Mouse (Mus musculus) limb, embryonic 14.5 days (tissue): Measurements from ENCODE around the gene Tgm1. TPM values are rescaled to one million over a fixed set of nuclear protein-coding genes. Genes with fewer than 3 reads are reported as not detected.
A peak's percentile ranks its signal among the peaks of the same experiment; 100 is the strongest.

Experiments used
- ATAC-seq: fragments of 200-750 bp; cut with Nextera tagmentation; 2 replicates; pipeline ENCODE4 v1.8.0; 2017; ENCODE audit warnings: low read depth, moderate number of reproducible peaks, moderate TSS enrichment; ENCODE audit not compliant: low FRiP score
- DNase-seq: peaks from one replicate; pipeline ENCODE4 v3.0.0-alpha.2; 2015; ENCODE audit warnings: low spot score
- H3K27ac ChIP-seq: fragments of 300-500 bp; sonication (generic); replicated peaks from 2 replicates; pipeline ENCODE4 v1.5.1; 2014; ENCODE audit warnings: low read depth, mild to moderate bottlenecking, low read length, moderate library complexity, mixed read lengths
- H3K27me3 ChIP-seq: fragments of 300-500 bp; sonication (generic); 2 replicates; pipeline ENCODE4 v1.6.1; 2014; ENCODE audit warnings: low read length, mixed read lengths; ENCODE audit not compliant: control insufficient read depth, insufficient read depth
- H3K36me3 ChIP-seq: fragments of 300-500 bp; sonication (generic); 2 replicates; pipeline ENCODE4 v1.6.1; 2014; ENCODE audit warnings: mild to moderate bottlenecking, low read length, moderate library complexity, mixed read lengths; ENCODE audit not compliant: control insufficient read depth, insufficient read depth
- H3K4me1 ChIP-seq: fragments of 300-500 bp; sonication (generic); 2 replicates; pipeline ENCODE4 v1.6.1; 2014; ENCODE audit warnings: antibody characterized with exemption, low read length, mixed read lengths; ENCODE audit not compliant: control insufficient read depth, insufficient read depth
- H3K4me2 ChIP-seq: fragments of 300-500 bp; sonication (generic); replicated peaks from 2 replicates; pipeline ENCODE4 v1.6.1; 2014; ENCODE audit warnings: low read depth, mild to moderate bottlenecking, low read length, moderate library complexity; ENCODE audit not compliant: severe bottlenecking
- H3K4me3 ChIP-seq: fragments of 300-500 bp; sonication (generic); replicated peaks from 2 replicates; pipeline ENCODE4 v1.5.1; 2014; ENCODE audit warnings: low read length
- H3K9ac ChIP-seq: fragments of 300-500 bp; sonication (generic); 2 replicates; pipeline ENCODE4 v1.6.1; 2014; ENCODE audit warnings: mild to moderate bottlenecking, low read depth, low read length, moderate library complexity; ENCODE audit not compliant: severe bottlenecking
- H3K9me3 ChIP-seq: fragments of 300-500 bp; sonication (generic); 2 replicates; pipeline ENCODE4 v1.6.1; 2016; ENCODE audit warnings: low read length; ENCODE audit not compliant: control insufficient read depth
- POLR2A ChIP-seq: fragments of 200-500 bp; IDR thresholded peaks from 2 replicates; pipeline ENCODE4 v1.8.0; 2012; ENCODE audit warnings: inconsistent platforms, mild to moderate bottlenecking, moderate library complexity, borderline replicate concordance; ENCODE audit not compliant: insufficient read depth, insufficient read length; ENCODE audit errors: extremely low read depth
- WGBS: fragments of 180-500 bp; shearing (Covaris S2); extraction: QIAGEN DNeasy Blood & Tissue Kit; methylation state at CpG from one replicate; pipeline ENCODE4 v1.1.7; 2014; 5-methylcytosine and 5-hydroxymethylcytosine counted together
- polyA plus RNA-seq, 2 experiments: library from polyadenylated mRNA; depleted of rRNA in 1 of 2; stranded (reverse) in 1 of 2; unstranded in 1 of 2; fragments of >200 nt; fragmentation: Nextera tagmentation in 1 of 2; extraction: Ambion mirVana in 1 of 2; gene quantifications; 2 replicates each; pipeline versions ENCODE4 v1.2.1 to v1.2.3; 2012 to 2014

The Tgm1 gene
- polyA plus RNA-seq, 2 experiments = 17.7 to 21.2 TPM

- no peak overlapping the region for H3K4me3 ChIP-seq
- no peak for DNase-seq
- no peaks in the 10 kb centered on the region for H3K9me3 ChIP-seq
- H3K36me3 ChIP-seq = peaks cover 30% of the 10 kb centered on the region
- H3K4me2 ChIP-seq = no peak overlapping the region
- no peak for TF ChIP-seq POLR2A
- H3K27ac ChIP-seq = no peak overlapping the region
- ATAC-seq = no peak
- no peaks in the 10 kb centered on the region for H3K27me3 ChIP-seq
- H3K9ac ChIP-seq = no peak overlapping the region
- 91% methylated on average over 12 of the region's 12 CpGs for WGBS
- 0 out of 2 replicates have a peak, but pooled peaks cover 2% of the 10 kb centered on the region for H3K4me1 ChIP-seq
These were observed 6.9 kb upstream of the Tgm1 start for GRCm38 (mm10) chr14:55720666-55721065.

- no peak for TF ChIP-seq POLR2A
- ATAC-seq (no peak), DNase-seq (no peak)
- WGBS = 93% methylated on average over 6 of the region's 6 CpGs
- H3K4me2 ChIP-seq = no peak overlapping the region
- no peaks in the 10 kb centered on the region for H3K9me3 ChIP-seq
- no peak overlapping the region for H3K9ac ChIP-seq
- no peak overlapping the region for H3K27ac ChIP-seq
- peaks cover 30% of the 10 kb centered on the region for H3K36me3 ChIP-seq
- H3K27me3 ChIP-seq = no peaks in the 10 kb centered on the region
- H3K4me1 ChIP-seq = 0 out of 2 replicates have a peak, but pooled peaks cover 2% of the 10 kb centered on the region
- no peak overlapping the region for H3K4me3 ChIP-seq
These were observed 6.0 kb upstream of the Tgm1 start for GRCm38 (mm10) chr14:55719737-55720136.

GRCm38 (mm10) chr14:55716884-55717283, 3.2 kb upstream of the Tgm1 start:
- 76% methylated on average over 8 of the region's 8 CpGs for WGBS
- no peak for TF ChIP-seq POLR2A
- ATAC-seq = no peak

GRCm38 (mm10) chr14:55716271-55716670, 2.5 kb upstream of the Tgm1 start:
- Histone ChIP-seq H3K27ac (no peak overlapping the region), H3K9ac (no peak overlapping the region), H3K36me3 (peaks cover 30% of the 10 kb centered on the region), H3K9me3 (no peaks in the 10 kb centered on the region), H3K4me3 (no peak overlapping the region), H3K4me1 (peaks cover 6% of the 10 kb centered on the region; the same call in 1 of the 2 replicates), H3K27me3 (peaks cover 6% of the 10 kb centered on the region), H3K4me2 (no peak overlapping the region)
- DNase-seq (no peak), ATAC-seq (no peak)
- no peak for TF ChIP-seq POLR2A
- WGBS = 96% methylated on average over 6 of the region's 6 CpGs

More at GRCm38 (mm10) chr14:55716884-55717283, 3.2 kb upstream of the Tgm1 start:
- H3K4me1 ChIP-seq = peaks cover 6% of the 10 kb centered on the region; the same call in 1 of the 2 replicates
- no peak overlapping the region for H3K4me3 ChIP-seq
- peaks cover 30% of the 10 kb centered on the region for H3K36me3 ChIP-seq
- peaks cover 6% of the 10 kb centered on the region for H3K27me3 ChIP-seq
- H3K9me3 ChIP-seq = no peaks in the 10 kb centered on the region
- H3K9ac ChIP-seq = no peak overlapping the region
- no peak for DNase-seq
- H3K27ac ChIP-seq = no peak overlapping the region
- H3K4me2 ChIP-seq = no peak overlapping the region

GRCm38 (mm10) chr14:55714893-55715292, 1.2 kb upstream of the Tgm1 start:
- peak; percentile 19; the same call in 1 of the 2 replicates for ATAC-seq
- 23% methylated on average over 6 of the region's 6 CpGs for whole genome bisulfite sequencing
- Histone ChIP-seq H3K36me3 (peaks cover 30% of the 10 kb centered on the region), H3K4me1 (peaks cover 6% of the 10 kb centered on the region; the same call in 1 of the 2 replicates), H3K4me3 (no peak overlapping the region), H3K9ac (no peak overlapping the region), H3K27ac (no peak overlapping the region), H3K9me3 (no peaks in the 10 kb centered on the region), H3K27me3 (peaks cover 6% of the 10 kb centered on the region), H3K4me2 (no peak overlapping the region)
- peak; percentile 34 for DNase-seq
- no peak for TF ChIP-seq POLR2A
